Mouse (Mus musculus) MEL (cell line): Measurements from ENCODE around the gene Slain2.

Source experiments
- CTCF ChIP-seq, 3 experiments: IDR thresholded peaks in 2 of 3; conservative IDR thresholded peaks in 1 of 3; 2 replicates each; pipeline ENCODE4 v1.5.1; 2011 to 2012; ENCODE audit warnings: low read length in 3 of 3, low read depth in 2 of 3, mild to moderate bottlenecking in 2 of 3, improper control_type of control experiment in 1 of 3, inconsistent platforms in 1 of 3, mixed read lengths in 1 of 3, moderate library complexity in 1 of 3; ENCODE audit not compliant: control insufficient read depth in 1 of 3, insufficient read depth in 1 of 3, poor library complexity in 1 of 3, severe bottlenecking in 1 of 3
- MAFK ChIP-seq: IDR thresholded peaks from 2 replicates; pipeline ENCODE4 v1.6.1; 2011; ENCODE audit warnings: low read depth, mild to moderate bottlenecking, low read length, improper control_type of control experiment, borderline replicate concordance
- MEF2A ChIP-seq: IDR thresholded peaks from 2 replicates; pipeline ENCODE4 v1.6.1; 2014; ENCODE audit warnings: low read depth, mild to moderate bottlenecking, inconsistent platforms, low read length, improper control_type of control experiment; ENCODE audit not compliant: poor library complexity, insufficient replicate concordance, severe bottlenecking; ENCODE audit errors: extremely low read depth
- POLR2A ChIP-seq, 2 experiments: IDR thresholded peaks; 2 replicates each; pipeline ENCODE4 v1.6.1; 2011 to 2012; ENCODE audit warnings: low read length in 2 of 2, mild to moderate bottlenecking in 2 of 2, control low read depth in 1 of 2, improper control_type of control experiment in 1 of 2, low read depth in 1 of 2, moderate library complexity in 1 of 2; ENCODE audit not compliant: control insufficient read depth in 1 of 2, insufficient read depth in 1 of 2, poor library complexity in 1 of 2
- POLR2AphosphoS2 ChIP-seq: IDR thresholded peaks from 2 replicates; pipeline ENCODE4 v1.6.1; 2011; ENCODE audit warnings: low read length, improper control_type of control experiment
- TAL1 ChIP-seq: IDR thresholded peaks from 2 replicates; pipeline ENCODE4 v1.6.1; 2012; ENCODE audit warnings: mild to moderate bottlenecking, inconsistent platforms, low read length, moderate library complexity, mixed read lengths
- USF1 ChIP-seq: IDR thresholded peaks from 2 replicates; pipeline ENCODE4 v1.6.1; 2014; ENCODE audit warnings: low read depth, mild to moderate bottlenecking, inconsistent platforms, low read length, improper control_type of control experiment, moderate library complexity
- ZC3H11A ChIP-seq: IDR thresholded peaks from 2 replicates; pipeline ENCODE4 v1.6.1; 2012; ENCODE audit warnings: low read depth, mild to moderate bottlenecking, inconsistent platforms, low read length, improper control_type of control experiment

DNA sequence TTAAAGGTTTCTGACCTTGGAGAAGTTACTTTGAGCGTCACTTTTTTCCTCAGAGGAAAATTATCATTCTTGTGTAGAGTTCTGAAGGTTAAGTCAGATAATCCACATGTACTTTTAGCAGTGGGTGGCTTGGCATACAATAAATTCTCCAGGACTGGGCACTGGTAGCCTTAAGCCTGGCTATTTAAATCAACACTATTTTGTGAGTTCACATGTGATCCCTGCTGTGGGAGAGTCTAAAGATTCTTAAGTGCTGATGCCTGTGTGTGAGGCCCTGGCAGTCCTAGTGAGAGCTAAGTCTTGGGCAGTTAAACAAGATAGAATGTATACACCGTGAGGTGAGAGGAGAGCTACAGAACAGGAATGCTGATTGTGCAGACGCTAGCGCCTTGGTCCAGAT lies 1.9 kb downstream of the Slain2 start:
- TF ChIP-seq MEF2A (no peak), USF1 (no peak), ZC3H11A (no peak), TAL1 (no peak), POLR2AphosphoS2 (no peak), MAFK (no peak), CTCF (IDR thresholded peaks at IDR 0.05 in 2 of 3, conservative IDR thresholded peaks at IDR 0.05 in 1 of 3; ENCODE audit: control insufficient read depth in 1 of 3, insufficient read depth in 1 of 3, low read depth in 2 of 3, low read length in 3 of 3, poor library complexity in 1 of 3, severe bottlenecking in 1 of 3) (no peak), POLR2A (IDR thresholded peaks at IDR 0.05; ENCODE audit: control insufficient read depth in 1 of 2, insufficient read depth in 1 of 2, low read depth in 1 of 2, low read length in 2 of 2, poor library complexity in 1 of 2) (no peak)
